Mouse (Mus musculus): Measurements from ENCODE around the gene Slc12a5. TPM values are rescaled to one million over a fixed set of nuclear protein-coding genes. Genes with fewer than 3 reads are reported as not detected.

Slc12a5 gene
- total and polyA plus RNA-seq, 2 experiments from 2014 or later = 41.6 to 139 TPM

GRCm38 (mm10) chr2:164947930-164948329 is 12.7 kb upstream of the Slc12a5 start:
- ATAC-seq (no peak), DNase-seq (no peak)
- Histone ChIP-seq H3K36me3 (ENCODE audit: insufficient read depth) (no peaks in the 10 kb centered on the region), H3K4me2 (ENCODE audit: low read depth) (no peak overlapping the region), H3K27ac (ENCODE audit: low read depth, low read length) (no peak overlapping the region), H3K9me3 (ENCODE audit: low read length) (no peaks in the 10 kb centered on the region), H3K4me3 (ENCODE audit: low read depth, low read length) (no peak overlapping the region), H3K9ac (no peak overlapping the region), H3K27me3 (ENCODE audit: insufficient read depth, low read length) (peaks cover 36% of the 10 kb centered on the region), H3K4me1 (ENCODE audit: insufficient read depth) (peaks cover under 1% of the 10 kb centered on the region; the same call in 1 of the 2 replicates)
- no peak for TF ChIP-seq CTCF (IDR thresholded peaks at IDR 0.05; ENCODE audit: low read depth)
- WGBS = 7% methylated on average over 6 of the region's 7 CpGs

GRCm38 (mm10) chr2:164948962-164949361 is 11.6 kb upstream of the Slc12a5 start:
- no peak for ATAC-seq
- H3K4me3 ChIP-seq (ENCODE audit: low read depth, low read length) = peak overlapping the region; percentile 19; the same call in 1 of the 2 replicates
- H3K27ac ChIP-seq (ENCODE audit: low read depth, low read length) = no peak overlapping the region
- TF ChIP-seq CTCF (IDR thresholded peaks at IDR 0.05; ENCODE audit: low read depth) = no peak
- 10% methylated on average over 25 of the region's 25 CpGs for whole genome bisulfite sequencing
- no peaks in the 10 kb centered on the region for H3K36me3 ChIP-seq (ENCODE audit: insufficient read depth)
- DNase-seq = no peak
- H3K4me2 ChIP-seq (ENCODE audit: low read depth) = peak overlapping the region; percentile 32
- H3K27me3 ChIP-seq (ENCODE audit: insufficient read depth, low read length) = peaks cover 36% of the 10 kb centered on the region
- H3K9ac ChIP-seq = no peak overlapping the region
- no peaks in the 10 kb centered on the region for H3K9me3 ChIP-seq (ENCODE audit: low read length)
- peaks cover 3% of the 10 kb centered on the region; the same call in 1 of the 2 replicates for H3K4me1 ChIP-seq (ENCODE audit: insufficient read depth)

- peaks cover 36% of the 10 kb centered on the region for H3K27me3 ChIP-seq (ENCODE audit: insufficient read depth, low read length)
Measured at GRCm38 (mm10) chr2:164950501-164950900, 10.1 kb upstream of the Slc12a5 start.

GRCm38 (mm10) chr2:164951745-164952144 is 8.9 kb upstream of the Slc12a5 start:
- Histone ChIP-seq H3K27ac (ENCODE audit: low read depth, low read length) (no peak overlapping the region), H3K4me1 (ENCODE audit: insufficient read depth) (peaks cover 3% of the 10 kb centered on the region; the same call in 1 of the 2 replicates), H3K36me3 (ENCODE audit: insufficient read depth) (no peaks in the 10 kb centered on the region), H3K9ac (no peak overlapping the region), H3K4me3 (ENCODE audit: low read depth, low read length) (no peak overlapping the region), H3K4me2 (ENCODE audit: low read depth) (no peak overlapping the region), H3K9me3 (ENCODE audit: low read length) (no peaks in the 10 kb centered on the region), H3K27me3 (ENCODE audit: insufficient read depth, low read length) (peaks cover 36% of the 10 kb centered on the region)
- TF ChIP-seq CTCF (IDR thresholded peaks at IDR 0.05; ENCODE audit: low read depth) = peak; percentile 56
- 82% methylated on average over 4 of the region's 4 CpGs for WGBS
- DNase-seq = no peak
- ATAC-seq = no peak

More at GRCm38 (mm10) chr2:164950501-164950900, 10.1 kb upstream of the Slc12a5 start:
- Histone ChIP-seq H3K27ac (ENCODE audit: low read depth, low read length) (no peak overlapping the region), H3K4me1 (ENCODE audit: insufficient read depth) (peaks cover 3% of the 10 kb centered on the region; the same call in 1 of the 2 replicates), H3K9me3 (ENCODE audit: low read length) (no peaks in the 10 kb centered on the region), H3K4me2 (ENCODE audit: low read depth) (no peak overlapping the region), H3K36me3 (ENCODE audit: insufficient read depth) (no peaks in the 10 kb centered on the region), H3K4me3 (ENCODE audit: low read depth, low read length) (no peak overlapping the region), H3K9ac (no peak overlapping the region)
- WGBS = 29% methylated on average over 13 of the region's 13 CpGs
- peak; percentile 59 for TF ChIP-seq CTCF (IDR thresholded peaks at IDR 0.05; ENCODE audit: low read depth)
- ATAC-seq (no peak), DNase-seq (no peak)

GRCm38 (mm10) chr2:164952448-164952847 is 8.2 kb upstream of the Slc12a5 start:
- no peak overlapping the region for H3K4me2 ChIP-seq (ENCODE audit: low read depth)
- H3K9ac ChIP-seq = no peak overlapping the region
- H3K27me3 ChIP-seq (ENCODE audit: insufficient read depth, low read length) = peaks cover 36% of the 10 kb centered on the region
- H3K36me3 ChIP-seq (ENCODE audit: insufficient read depth) = no peaks in the 10 kb centered on the region
- 43% methylated on average over 13 of the region's 13 CpGs for WGBS
- no peak for DNase-seq
- TF ChIP-seq CTCF (IDR thresholded peaks at IDR 0.05; ENCODE audit: low read depth) = peak; percentile 15; the same call in 1 of the 2 replicates
- peaks cover 3% of the 10 kb centered on the region; the same call in 1 of the 2 replicates for H3K4me1 ChIP-seq (ENCODE audit: insufficient read depth)
- ATAC-seq = no peak
- H3K27ac ChIP-seq (ENCODE audit: low read depth, low read length) = no peak overlapping the region
- no peak overlapping the region for H3K4me3 ChIP-seq (ENCODE audit: low read depth, low read length)
- no peaks in the 10 kb centered on the region for H3K9me3 ChIP-seq (ENCODE audit: low read length)

- no peaks in the 10 kb centered on the region for H3K9me3 ChIP-seq (ENCODE audit: low read length)
- H3K9ac ChIP-seq = no peak overlapping the region
- peak; percentile 93 for ATAC-seq
- peak; percentile 93 for TF ChIP-seq CTCF (IDR thresholded peaks at IDR 0.05; ENCODE audit: low read depth)
- DNase-seq = peak; percentile 87
- no peak overlapping the region for H3K27ac ChIP-seq (ENCODE audit: low read depth, low read length)
- no peaks in the 10 kb centered on the region for H3K36me3 ChIP-seq (ENCODE audit: insufficient read depth)
- H3K4me3 ChIP-seq (ENCODE audit: low read depth, low read length) = no peak overlapping the region; the same call in 1 of the 2 replicates
- WGBS = under 1% methylated on average over 21 of the region's 21 CpGs
- H3K4me2 ChIP-seq (ENCODE audit: low read depth) = peak overlapping the region; percentile 31
- H3K4me1 ChIP-seq (ENCODE audit: insufficient read depth) = peaks cover 3% of the 10 kb centered on the region; the same call in 1 of the 2 replicates
- peaks cover 34% of the 10 kb centered on the region for H3K27me3 ChIP-seq (ENCODE audit: insufficient read depth, low read length)
Measured at GRCm38 (mm10) chr2:164953224-164953623, 7.4 kb upstream of the Slc12a5 start.

- WGBS = 77% methylated on average over 4 of the region's 4 CpGs
- Histone ChIP-seq H3K36me3 (ENCODE audit: insufficient read depth) (no peaks in the 10 kb centered on the region), H3K27ac (ENCODE audit: low read depth, low read length) (no peak overlapping the region), H3K9ac (no peak overlapping the region), H3K4me3 (ENCODE audit: low read depth, low read length) (no peak overlapping the region), H3K4me2 (ENCODE audit: low read depth) (no peak overlapping the region), H3K9me3 (ENCODE audit: low read length) (no peaks in the 10 kb centered on the region), H3K4me1 (ENCODE audit: insufficient read depth) (peaks cover 7% of the 10 kb centered on the region; the same call in 1 of the 2 replicates), H3K27me3 (ENCODE audit: insufficient read depth, low read length) (peaks cover 9% of the 10 kb centered on the region)
- peak; percentile 12; the same call in 1 of the 2 replicates for TF ChIP-seq CTCF (IDR thresholded peaks at IDR 0.05; ENCODE audit: low read depth)
- ATAC-seq (no peak), DNase-seq (no peak)
Measured at GRCm38 (mm10) chr2:164955725-164956124, 4.9 kb upstream of the Slc12a5 start.
